Mouse (Mus musculus) CD4-positive, CD25-positive, alpha-beta regulatory T cell, adult 4 months (primary cell): ENCODE measurements at regions not wholly inside any gene's neighbourhood (a gene's known extent, or its start where the extent isn't known, plus 50 kb on each side); places are given as distances from the start of the nearest gene placed in this dataset.

Experiments used
- ATAC-seq: one replicate; pipeline ENCODE4 v1.8.0; 2017

DNA sequence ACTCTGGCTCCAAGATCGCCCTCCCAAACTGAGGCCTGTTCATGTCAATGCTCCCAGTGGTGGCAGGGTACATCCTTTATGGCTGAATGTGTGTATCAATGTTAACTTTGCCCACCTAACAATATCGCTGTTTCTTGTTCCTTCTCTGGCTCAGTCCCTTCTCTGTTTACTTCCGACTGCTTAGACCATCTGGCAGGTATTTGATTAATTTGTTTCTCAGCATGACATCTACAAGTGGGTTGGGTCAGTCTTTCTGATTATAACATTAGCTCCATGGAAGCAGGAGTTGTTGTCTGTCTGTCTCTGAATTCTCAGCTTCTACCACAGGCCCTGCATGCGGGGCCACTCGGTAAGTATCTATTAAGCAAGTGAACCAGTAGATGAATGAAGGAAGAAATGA lies 49.9 kb upstream of the Peli1 start:
- no peak for ATAC-seq
